Mouse (Mus musculus) central nervous system, embryonic 18 days (tissue): Measurements from ENCODE around the gene Usp39. TPM values are rescaled to one million over a fixed set of nuclear protein-coding genes. Genes with fewer than 3 reads are reported as not detected.

Experiments
- polyA plus RNA-seq: library from polyadenylated mRNA; depleted of rRNA; stranded (reverse); fragments of >200 nt; gene quantifications from 2 replicates; pipeline ENCODE4 v1.2.3, GENCODE M21; 2012; rRNA removed

Gene Usp39
- polyA plus RNA-seq: 40.9 and 41.5 TPM in 2 replicates

GRCm38 (mm10) chr6:72345074-72345567 is at the start of gene Usp39:
Gene Usp39, minus strand, starts transcription at chr6:72345184.

GRCm38 (mm10) chr6:72389941-72390771 is 45.2 kb upstream of the Usp39 start, which contains the start of gene Vamp8:
Gene Vamp8, minus strand, starts transcription at chr6:72390703.

GRCm38 (mm10) chr6:72380131-72380770 is 35.3 kb upstream of the Usp39 start, which contains the start of gene Vamp5:
Gene Vamp5, minus strand, starts transcription at chr6:72380468.

GRCm38 (mm10) chr6:72366844-72367443 is 22.0 kb upstream of the Usp39 start, which contains the start of gene Rnf181:
Gene Rnf181, minus strand, starts transcription at chr6:72366956.

GRCm38 (mm10) chr6:72355066-72355911 is 10.3 kb upstream of the Usp39 start, which contains the start of gene Tmem150a:
Gene Tmem150a, plus strand, starts transcription at chr6:72355447.

GRCm38 (mm10) chr6:72347166-72347941 is 2.4 kb upstream of the Usp39 start, which contains the start of gene 0610030E20Rik:
Gene 0610030E20Rik, plus strand, starts transcription at chr6:72347317.

Other genes with a start within 250 kb of the Usp39 start
- 35.4 and 36.8 TPM in 2 replicates for gene St3gal5, start 247.6 kb downstream of the Usp39 start, polyA plus RNA-seq
- 1.7 and 3.1 TPM in 2 replicates for gene Atoh8, start 109.6 kb downstream of the Usp39 start, polyA plus RNA-seq
- 0.26 and 0.39 TPM in 2 replicates for gene Sftpb, start 40.6 kb downstream of the Usp39 start, polyA plus RNA-seq
- 20.0 and 20.9 TPM in 2 replicates for gene 0610030E20Rik, start 2.1 kb upstream of the Usp39 start, polyA plus RNA-seq
- 46.0 and 52.2 TPM in 2 replicates for gene Tmem150a, start 10.3 kb upstream of the Usp39 start, polyA plus RNA-seq
- gene Rnf181, start 21.8 kb upstream of the Usp39 start, polyA plus RNA-seq: 60.0 and 60.7 TPM in 2 replicates
- gene Vamp5, start 35.3 kb upstream of the Usp39 start, polyA plus RNA-seq: 11.6 and 13.3 TPM in 2 replicates
- gene Vamp8, start 45.5 kb upstream of the Usp39 start, polyA plus RNA-seq: 16.6 and 18.5 TPM in 2 replicates
- 19.1 and 19.3 TPM in 2 replicates for gene Ggcx, start 69.1 kb upstream of the Usp39 start, polyA plus RNA-seq
- gene Mat2a, start 94.4 kb upstream of the Usp39 start, polyA plus RNA-seq: 287 and 303 TPM in 2 replicates
- 0.56 and 0.57 TPM in 2 replicates for gene Sh2d6, start 176.5 kb upstream of the Usp39 start, polyA plus RNA-seq
- gene Capg, start 199.2 kb upstream of the Usp39 start, polyA plus RNA-seq: 5.1 and 8.3 TPM in 2 replicates